Mouse (Mus musculus): Measurements from ENCODE around the gene Mlst8. TPM values are rescaled to one million over a fixed set of nuclear protein-coding genes. Genes with fewer than 3 reads are reported as not detected.
A peak's percentile ranks its signal among the peaks of the same experiment; 100 is the strongest.

Mlst8 gene
- polyA plus RNA-seq, 1 experiment from 2014 or later: 31.8 TPM

DNA sequence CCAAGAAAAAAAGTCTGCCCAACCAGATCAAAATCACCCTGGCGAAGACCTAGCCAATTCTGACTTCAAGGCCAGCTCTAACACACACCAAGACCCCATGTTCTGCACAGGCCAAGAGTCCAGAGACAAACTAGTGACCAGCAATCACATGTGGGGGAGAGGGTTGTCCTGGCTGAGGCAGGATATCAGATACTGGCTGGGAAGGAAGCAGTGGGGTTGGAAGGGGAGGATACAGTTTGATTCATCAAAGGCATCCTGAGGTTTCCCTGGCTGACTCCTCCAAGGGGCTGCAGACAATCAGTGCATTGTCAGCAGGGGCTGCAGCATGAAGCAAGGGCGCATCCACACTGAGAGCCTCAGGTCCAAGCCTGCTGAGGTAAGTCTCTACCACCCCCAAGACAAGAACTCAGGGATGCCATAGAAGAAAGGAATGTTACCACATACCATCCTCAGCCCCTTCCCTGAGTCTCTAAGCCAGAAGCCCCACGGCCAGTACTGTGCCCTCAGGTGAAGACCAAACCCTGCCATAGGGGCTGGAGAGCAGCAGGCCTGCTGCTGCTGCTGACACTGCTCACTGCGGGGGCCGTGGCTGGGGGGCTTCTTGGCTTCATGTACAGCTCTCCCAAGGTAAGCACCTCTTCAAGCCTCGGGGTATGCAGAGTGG is 5.1 kb downstream of the Mlst8 start, which contains the start of gene Bricd5:
Bricd5 (plus strand) TSS at position 273 of the 664 bp plus-strand sequence.
- H3K9ac ChIP-seq (ENCODE audit: low read length): 0 out of 2 replicates have a peak within 1 kb of the TSS, but pooled peaks have one; percentile 83
- peaks cover 22% of the 10 kb centered on the region for H3K4me1 ChIP-seq (ENCODE audit: control insufficient read depth, insufficient read depth, low read length)
- no peak within 1 kb of the TSS for H3K4me3 ChIP-seq (ENCODE audit: low read depth, low read length)
- H3K4me2 ChIP-seq (ENCODE audit: low read length): no peak within 1 kb of the TSS
- no peak for DNase-seq (ENCODE audit: low spot score)
- H3K9me3 ChIP-seq (replicated peaks; ENCODE audit: control insufficient read depth, low read length): no peaks in the 10 kb centered on the region
- ATAC-seq: no peak
- WGBS: 77% methylated on average over 6 of the region's 6 CpGs
- H3K27me3 ChIP-seq (replicated peaks; ENCODE audit: control insufficient read depth, insufficient read depth, low read length): no peaks in the 10 kb centered on the region
- H3K27ac ChIP-seq (ENCODE audit: low read depth, low read length): no peak within 1 kb of the TSS
- H3K36me3 ChIP-seq (ENCODE audit: control insufficient read depth, insufficient read depth, low read length): peaks cover 54% of the 10 kb centered on the region

DNA sequence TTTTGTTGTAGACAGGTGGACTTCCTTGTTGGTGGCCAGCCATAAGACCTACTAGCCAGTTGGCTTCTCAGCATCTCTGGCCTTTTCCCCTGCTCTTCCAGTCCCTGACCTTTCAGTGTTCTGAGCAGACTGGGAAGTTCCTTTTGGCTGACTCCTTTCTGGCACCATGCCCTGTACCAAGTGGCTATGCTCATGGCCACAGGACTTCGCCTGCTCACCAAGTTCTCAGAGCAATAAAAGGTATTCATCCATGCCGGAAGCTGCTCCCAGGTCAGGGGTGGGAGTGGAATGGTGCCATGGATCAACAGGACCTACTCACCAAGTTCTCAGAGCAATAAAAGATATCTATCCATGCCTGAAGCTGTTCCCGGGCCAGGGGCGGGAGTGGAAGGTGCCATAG is 6.4 kb downstream of the Mlst8 start:
- Histone ChIP-seq H3K4me3 (ENCODE audit: low read depth, low read length) (0 out of 2 replicates have a peak overlapping the region, but pooled peaks have one; percentile 81), H3K27ac (ENCODE audit: low read depth, low read length) (no peak overlapping the region)
- ATAC-seq: no peak

DNA sequence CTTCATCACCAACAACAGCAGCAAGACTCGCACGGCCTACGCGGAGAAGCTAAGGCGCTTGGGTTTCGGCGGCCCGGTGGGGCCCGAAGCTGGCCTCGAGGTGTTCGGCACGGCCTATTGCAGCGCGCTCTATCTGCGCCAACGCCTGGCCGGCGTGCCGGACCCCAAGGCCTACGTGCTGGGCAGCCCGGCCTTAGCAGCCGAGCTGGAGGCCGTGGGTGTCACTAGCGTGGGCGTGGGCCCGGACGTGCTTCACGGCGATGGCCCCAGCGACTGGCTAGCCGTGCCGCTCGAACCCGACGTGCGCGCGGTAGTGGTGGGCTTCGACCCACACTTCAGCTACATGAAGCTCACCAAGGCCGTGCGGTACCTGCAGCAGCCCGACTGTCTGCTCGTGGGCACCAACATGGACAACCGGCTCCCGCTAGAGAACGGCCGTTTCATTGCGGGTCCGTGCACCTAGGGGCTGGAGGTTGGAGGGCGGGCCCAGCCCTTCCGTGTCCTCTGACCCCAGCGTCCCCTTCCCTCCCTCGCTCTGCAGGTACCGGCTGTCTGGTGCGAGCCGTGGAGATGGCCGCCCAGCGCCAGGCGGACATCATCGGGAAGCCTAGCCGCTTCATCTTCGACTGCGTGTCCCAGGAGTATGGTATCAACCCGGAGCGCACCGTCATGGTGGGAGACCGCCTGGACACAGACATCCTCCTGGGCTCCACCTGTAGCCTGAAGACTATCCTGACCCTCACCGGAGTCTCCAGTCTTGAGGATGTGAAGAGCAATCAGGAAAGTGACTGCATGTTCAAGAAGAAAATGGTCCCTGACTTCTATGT is 8.0 kb downstream of the Mlst8 start:
- Histone ChIP-seq H3K4me1 (ENCODE audit: control insufficient read depth, insufficient read depth, low read length) (peaks cover 17% of the 10 kb centered on the region), H3K9ac (ENCODE audit: low read length) (peak overlapping the region; percentile 83), H3K9me3 (replicated peaks; ENCODE audit: control insufficient read depth, low read length) (no peaks in the 10 kb centered on the region), H3K4me2 (ENCODE audit: low read length) (peak overlapping the region; percentile 81), H3K36me3 (ENCODE audit: control insufficient read depth, insufficient read depth, low read length) (peaks cover 36% of the 10 kb centered on the region), H3K4me3 (ENCODE audit: low read depth, low read length) (peak overlapping the region; percentile 81), H3K27ac (ENCODE audit: low read depth, low read length) (peak overlapping the region; percentile 72), H3K27me3 (replicated peaks; ENCODE audit: control insufficient read depth, insufficient read depth, low read length) (no peaks in the 10 kb centered on the region)
- ATAC-seq (no peak), DNase-seq (ENCODE audit: low spot score) (no peak)
- WGBS: under 1% methylated on average over 68 of the region's 68 CpGs

More for the DNA sequence above, 6.4 kb downstream of the Mlst8 start:
- no peaks in the 10 kb centered on the region for H3K27me3 ChIP-seq (replicated peaks; ENCODE audit: control insufficient read depth, insufficient read depth, low read length)
- H3K9me3 ChIP-seq (replicated peaks; ENCODE audit: control insufficient read depth, low read length): no peaks in the 10 kb centered on the region
- 0 out of 2 replicates have a peak overlapping the region, but pooled peaks have one; percentile 83 for H3K9ac ChIP-seq (ENCODE audit: low read length)
- DNase-seq (ENCODE audit: low spot score): no peak
- peak overlapping the region; percentile 81 for H3K4me2 ChIP-seq (ENCODE audit: low read length)
- 84% methylated on average over 4 of the region's 4 CpGs for WGBS
- peaks cover 52% of the 10 kb centered on the region for H3K36me3 ChIP-seq (ENCODE audit: control insufficient read depth, insufficient read depth, low read length)
- H3K4me1 ChIP-seq (ENCODE audit: control insufficient read depth, insufficient read depth, low read length): peaks cover 17% of the 10 kb centered on the region

DNA sequence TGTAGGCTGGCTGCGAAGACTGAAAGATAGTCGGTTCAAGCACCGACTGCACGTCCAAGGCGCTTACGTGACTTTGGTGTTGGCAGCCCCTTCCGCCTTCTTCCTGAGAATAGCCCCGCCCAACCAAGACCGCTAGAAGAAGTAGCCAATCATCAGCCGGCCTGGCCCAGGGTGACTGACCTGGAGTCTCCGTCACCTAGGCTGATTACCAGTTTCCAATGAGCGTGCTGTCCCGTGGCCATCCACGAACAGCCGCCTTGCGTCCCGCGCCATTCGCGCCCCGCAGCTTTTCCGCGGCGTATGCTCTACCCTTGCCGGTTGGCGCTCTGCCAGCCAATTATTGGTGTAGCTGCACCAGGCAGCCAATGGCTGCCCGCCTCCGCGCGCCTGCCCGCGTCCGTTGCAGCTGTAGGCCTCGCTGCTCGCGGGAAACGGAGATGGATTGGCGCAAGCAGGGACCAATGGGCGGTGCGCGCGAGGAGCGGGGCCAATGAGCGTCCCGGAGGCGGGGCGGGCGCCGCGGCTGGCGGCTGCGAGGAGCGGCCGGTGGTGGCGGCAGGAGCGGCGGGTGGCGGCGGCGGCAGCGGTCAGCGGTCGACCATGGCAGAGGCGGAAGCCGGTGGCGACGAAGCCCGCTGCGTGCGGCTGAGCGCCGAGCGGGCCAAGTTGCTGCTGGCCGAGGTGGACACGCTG is 8.8 kb downstream of the Mlst8 start, which contains the start of the genes E4f1 and Pgp:
E4f1 (minus strand) TSS at position 404 of the 693 bp plus-strand sequence.
Pgp (plus strand) TSS at position 483 of the 693 bp plus-strand sequence.
- peaks cover 28% of the 10 kb centered on the region for H3K36me3 ChIP-seq (ENCODE audit: control insufficient read depth, insufficient read depth, low read length)
- DNase-seq (ENCODE audit: low spot score) (peak; percentile 100), ATAC-seq (peak; percentile 99)
- peak within 1 kb of the TSS; percentile 83 for H3K9ac ChIP-seq (ENCODE audit: low read length)
- peaks cover 17% of the 10 kb centered on the region for H3K4me1 ChIP-seq (ENCODE audit: control insufficient read depth, insufficient read depth, low read length)
- H3K9me3 ChIP-seq (replicated peaks; ENCODE audit: control insufficient read depth, low read length): no peaks in the 10 kb centered on the region
- H3K4me3 ChIP-seq (ENCODE audit: low read depth, low read length): peak within 1 kb of the TSS; percentile 81
- no peaks in the 10 kb centered on the region for H3K27me3 ChIP-seq (replicated peaks; ENCODE audit: control insufficient read depth, insufficient read depth, low read length)
- H3K4me2 ChIP-seq (ENCODE audit: low read length): peak within 1 kb of the TSS; percentile 81
- under 1% methylated on average over 73 of the region's 75 CpGs for WGBS
- H3K27ac ChIP-seq (ENCODE audit: low read depth, low read length): peak within 1 kb of the TSS; percentile 80

DNA sequence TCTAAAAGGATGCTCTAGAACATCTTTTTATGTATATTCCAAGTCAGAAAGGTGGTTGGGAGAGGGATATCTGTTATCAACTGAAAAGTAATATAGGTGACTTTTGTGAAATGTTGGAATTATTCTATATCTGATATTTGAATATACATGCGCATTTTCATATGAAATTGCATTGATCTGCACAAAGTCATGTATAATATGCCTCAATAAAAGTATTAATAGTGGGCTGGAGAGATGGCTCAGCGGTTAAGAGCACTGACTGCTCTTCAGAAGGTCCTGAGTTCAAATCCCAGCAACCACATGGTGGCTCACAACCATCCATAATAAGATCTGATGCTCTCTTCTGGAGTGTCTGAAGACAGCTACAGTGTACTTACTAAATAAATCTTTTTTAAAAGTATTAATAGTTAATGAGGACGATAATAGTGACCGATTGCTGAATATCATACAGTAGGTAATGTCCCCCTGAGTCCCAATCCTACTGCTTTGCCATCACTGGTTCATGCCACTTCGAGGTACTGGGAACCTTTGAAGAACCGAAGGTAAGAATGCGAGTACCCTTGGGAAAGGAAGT is 9.5 kb downstream of the Mlst8 start:
- ATAC-seq (no peak), DNase-seq (ENCODE audit: low spot score) (no peak)
- WGBS: 16% methylated on average over 7 of the region's 7 CpGs
- H3K4me3 ChIP-seq (ENCODE audit: low read depth, low read length): peak overlapping the region; percentile 81
- peak overlapping the region; percentile 80 for H3K27ac ChIP-seq (ENCODE audit: low read depth, low read length)
- peaks cover 17% of the 10 kb centered on the region for H3K4me1 ChIP-seq (ENCODE audit: control insufficient read depth, insufficient read depth, low read length)
- no peaks in the 10 kb centered on the region for H3K27me3 ChIP-seq (replicated peaks; ENCODE audit: control insufficient read depth, insufficient read depth, low read length)
- peak overlapping the region; percentile 83 for H3K9ac ChIP-seq (ENCODE audit: low read length)
- no peaks in the 10 kb centered on the region for H3K9me3 ChIP-seq (replicated peaks; ENCODE audit: control insufficient read depth, low read length)
- H3K4me2 ChIP-seq (ENCODE audit: low read length): peak overlapping the region; percentile 81
- H3K36me3 ChIP-seq (ENCODE audit: control insufficient read depth, insufficient read depth, low read length): peaks cover 22% of the 10 kb centered on the region

DNA sequence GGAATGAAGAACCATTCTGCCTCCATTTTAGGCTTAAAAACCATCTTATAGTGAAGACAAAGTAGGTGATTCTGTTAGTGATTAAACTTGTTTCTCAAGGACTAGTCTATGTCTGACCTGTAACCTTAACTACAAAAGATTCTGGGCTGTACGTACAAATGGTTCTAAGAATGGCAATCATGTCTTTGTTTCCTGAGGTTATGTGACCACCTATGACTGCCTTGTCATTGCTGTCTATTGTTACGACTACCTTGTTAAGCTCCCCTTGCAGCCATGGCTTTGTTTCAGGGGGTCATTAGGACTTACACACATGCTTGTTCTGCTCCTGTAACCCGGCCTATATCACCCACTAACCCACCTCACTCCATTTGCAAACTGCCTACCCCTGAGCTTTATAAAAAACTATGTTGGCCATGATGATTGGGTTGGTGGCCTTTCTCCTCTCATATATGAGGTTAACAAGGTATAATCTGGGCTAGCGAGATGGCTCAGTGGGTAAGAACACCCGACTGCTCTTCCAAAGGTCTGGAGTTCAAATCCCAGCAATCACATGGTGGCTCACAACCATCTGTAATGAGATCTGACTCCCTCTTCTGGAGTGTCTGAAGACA is 10.1 kb downstream of the Mlst8 start:
- DNase-seq (ENCODE audit: low spot score): no peak
- H3K27me3 ChIP-seq (replicated peaks; ENCODE audit: control insufficient read depth, insufficient read depth, low read length): no peaks in the 10 kb centered on the region
- peaks cover 15% of the 10 kb centered on the region for H3K36me3 ChIP-seq (ENCODE audit: control insufficient read depth, insufficient read depth, low read length)
- no peaks in the 10 kb centered on the region for H3K9me3 ChIP-seq (replicated peaks; ENCODE audit: control insufficient read depth, low read length)
- H3K4me3 ChIP-seq (ENCODE audit: low read depth, low read length): no peak overlapping the region
- H3K9ac ChIP-seq (ENCODE audit: low read length): no peak overlapping the region
- no peak overlapping the region for H3K27ac ChIP-seq (ENCODE audit: low read depth, low read length)
- H3K4me2 ChIP-seq (ENCODE audit: low read length): no peak overlapping the region
- ATAC-seq: no peak
- H3K4me1 ChIP-seq (ENCODE audit: control insufficient read depth, insufficient read depth, low read length): peaks cover 17% of the 10 kb centered on the region
- 87% methylated on average over 5 of the region's 5 CpGs for WGBS

DNA sequence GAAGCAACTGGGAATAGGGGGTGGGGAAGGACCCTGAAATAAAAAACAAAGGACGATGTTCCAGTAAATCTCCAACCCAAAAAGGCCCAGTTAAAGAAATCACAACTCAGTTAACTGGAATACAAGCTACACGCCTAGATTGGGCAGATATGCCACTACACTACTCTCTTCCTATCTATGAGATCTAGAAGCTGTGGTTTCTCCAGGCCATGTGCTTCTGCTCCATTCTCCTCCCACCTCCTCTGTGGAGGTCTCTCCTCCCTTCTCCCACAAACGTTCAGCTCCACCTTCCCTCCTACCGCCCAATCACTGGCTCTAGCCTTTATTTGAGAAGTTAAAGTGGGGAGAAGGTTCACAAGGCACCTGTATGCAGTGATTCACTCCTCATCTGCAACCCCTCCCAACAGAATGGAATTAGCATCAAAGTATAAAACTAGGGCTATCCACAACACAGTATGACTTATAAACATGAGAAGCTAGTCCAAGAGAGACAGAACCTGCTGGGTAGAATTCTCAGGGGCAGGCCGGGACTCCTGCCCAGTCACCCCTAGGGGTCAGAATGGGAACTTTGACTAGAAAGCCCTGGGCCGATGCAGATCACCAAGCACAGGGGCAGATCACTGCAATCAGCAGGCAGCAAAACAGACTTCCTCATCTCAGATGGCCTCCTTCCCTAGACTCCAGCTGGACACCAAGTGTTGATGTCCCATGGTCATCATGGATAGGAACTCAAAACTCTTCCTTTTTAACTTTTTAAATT is 15.3 kb downstream of the Mlst8 start:
- no peak overlapping the region for H3K9ac ChIP-seq (ENCODE audit: low read length)
- DNase-seq (ENCODE audit: low spot score) (no peak), ATAC-seq (no peak)
- no peak overlapping the region for H3K4me3 ChIP-seq (ENCODE audit: low read depth, low read length)
- H3K27me3 ChIP-seq (replicated peaks; ENCODE audit: control insufficient read depth, insufficient read depth, low read length): no peaks in the 10 kb centered on the region
- no peak overlapping the region for H3K27ac ChIP-seq (ENCODE audit: low read depth, low read length)
- H3K36me3 ChIP-seq (ENCODE audit: control insufficient read depth, insufficient read depth, low read length): no peaks in the 10 kb centered on the region
- H3K9me3 ChIP-seq (replicated peaks; ENCODE audit: control insufficient read depth, low read length): no peaks in the 10 kb centered on the region
- H3K4me2 ChIP-seq (ENCODE audit: low read length): no peak overlapping the region
- H3K4me1 ChIP-seq (ENCODE audit: control insufficient read depth, insufficient read depth, low read length): no peaks in the 10 kb centered on the region
- WGBS: 63% methylated on average over 6 of the region's 6 CpGs
